Mouse (Mus musculus) forebrain, postnatal 0 days (tissue): ENCODE measurements around the gene Vmn1r63. TPM values are rescaled to one million over a fixed set of nuclear protein-coding genes. Genes with fewer than 3 reads are reported as not detected.
"Not testable (repeated sequence)": the region's sequence is repeated elsewhere in the genome, so short reads cannot be mapped to it uniquely, and the experiment has no call there.

Experiments
- ATAC-seq: fragments of 200-750 bp; cut with Nextera tagmentation; 2 replicates; pipeline ENCODE4 v1.8.0; 2017; ENCODE audit warnings: mild to moderate bottlenecking, moderate library complexity
- DNase-seq: peaks from one replicate; pipeline ENCODE4 v3.0.0-alpha.2; 2015
- H3K27ac ChIP-seq: fragments of 300-500 bp; sonication (generic); 2 replicates; pipeline ENCODE4 v1.5.1; 2014; ENCODE audit warnings: low read depth, mild to moderate bottlenecking, antibody characterized with exemption, low read length, moderate library complexity, mixed read lengths
- H3K27me3 ChIP-seq: fragments of 300-500 bp; sonication (generic); 2 replicates; pipeline ENCODE4 v1.6.1; 2014; ENCODE audit warnings: mild to moderate bottlenecking, low read length, mixed read lengths; ENCODE audit not compliant: insufficient read depth
- H3K36me3 ChIP-seq: fragments of 300-500 bp; sonication (generic); 2 replicates; pipeline ENCODE4 v1.6.1; 2014; ENCODE audit warnings: mild to moderate bottlenecking, moderate library complexity; ENCODE audit not compliant: insufficient read depth
- H3K4me1 ChIP-seq: fragments of 300-500 bp; sonication (generic); 2 replicates; pipeline ENCODE4 v1.6.1; 2014; ENCODE audit warnings: antibody characterized with exemption; ENCODE audit not compliant: insufficient read depth
- H3K4me2 ChIP-seq: fragments of 300-500 bp; sonication (generic); 2 replicates; pipeline ENCODE4 v1.6.1; 2014; ENCODE audit warnings: low read depth, mild to moderate bottlenecking, moderate library complexity
- H3K4me3 ChIP-seq: fragments of 300-500 bp; sonication (generic); 2 replicates; pipeline ENCODE4 v1.5.1; 2014; ENCODE audit warnings: low read depth, low read length, mixed read lengths
- H3K9ac ChIP-seq: fragments of 300-500 bp; sonication (generic); 2 replicates; pipeline ENCODE4 v1.6.1; 2014; ENCODE audit warnings: mild to moderate bottlenecking
- H3K9me3 ChIP-seq: fragments of 300-500 bp; sonication (generic); 2 replicates; pipeline ENCODE4 v1.6.1; 2016; ENCODE audit warnings: low read length
- WGBS: fragments of 180-500 bp; shearing (Covaris S2); extraction: QIAGEN DNeasy Blood & Tissue Kit; methylation state at CpG from one replicate; pipeline ENCODE4 v1.1.7; 2014; 5-methylcytosine and 5-hydroxymethylcytosine counted together
- polyA plus RNA-seq: library from polyadenylated mRNA; unstranded; fragments of >200 nt; fragmentation: Nextera tagmentation; extraction: Ambion mirVana; gene quantifications from 2 replicates; pipeline ENCODE4 v1.2.1, GENCODE M21; 2015
- total RNA-seq: library from RNA; depleted of rRNA; stranded (reverse); fragments of >200 nt; gene quantifications from 2 replicates; pipeline ENCODE4 v1.2.3, GENCODE M21; 2014; rRNA removed

The Vmn1r63 gene
- total RNA-seq (not detected in 2 replicates), polyA plus RNA-seq (not detected in 2 replicates)

DNA sequence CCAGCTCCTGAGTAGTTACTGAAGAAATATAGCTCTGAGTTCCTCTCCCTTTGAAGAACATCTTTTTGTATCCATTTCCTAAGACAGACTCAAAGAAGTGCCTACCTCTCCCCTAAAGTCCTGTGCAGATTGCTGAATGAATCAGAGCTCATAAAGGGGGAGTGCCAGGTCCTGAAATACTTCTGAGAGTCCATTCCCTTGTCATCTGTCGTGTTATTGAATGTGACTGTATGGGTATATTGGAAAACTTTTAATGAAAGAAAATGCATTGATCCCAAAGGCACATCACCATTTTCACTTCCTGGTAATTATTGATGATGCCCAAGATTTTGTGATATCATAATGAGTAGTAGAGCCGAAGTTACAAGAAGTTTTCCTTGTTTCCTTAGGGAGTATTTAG lies at the start of gene Vmn1r63:
TSS of gene Vmn1r63 (minus strand) at position 101 of the 400 bp plus-strand sequence.
- H3K36me3 ChIP-seq, H3K9ac ChIP-seq: not testable (repeated sequence)

More for the DNA sequence above, at the start of gene Vmn1r63:
- not testable (repeated sequence) for H3K4me3 ChIP-seq, ATAC-seq, H3K9me3 ChIP-seq, H3K4me1 ChIP-seq, H3K27me3 ChIP-seq, H3K27ac ChIP-seq, DNase-seq, H3K4me2 ChIP-seq
- whole genome bisulfite sequencing, result no CpG with 5 or more reads among the region's 2 CpGs

Other genes starting within 250 kb of the Vmn1r63 start
- not detected in 2 replicates for gene Vmn1r61, start 192.2 kb downstream of the Vmn1r63 start, total RNA-seq
- gene Vmn1r61, start 192.2 kb downstream of the Vmn1r63 start, polyA plus RNA-seq, result not detected in 2 replicates
- gene Vmn1r62, start 131.8 kb downstream of the Vmn1r63 start, total RNA-seq, result not detected in 2 replicates
- gene Vmn1r62, start 131.8 kb downstream of the Vmn1r63 start, polyA plus RNA-seq, result not detected in 2 replicates
- not detected in 2 replicates for gene Vmn1r64, start 79.1 kb upstream of the Vmn1r63 start, total RNA-seq
- gene Vmn1r64, start 79.1 kb upstream of the Vmn1r63 start, polyA plus RNA-seq, result not detected in 2 replicates
- not detected in 2 replicates for gene Vmn1r65, start 205.6 kb upstream of the Vmn1r63 start, total RNA-seq
- gene Vmn1r65, start 205.6 kb upstream of the Vmn1r63 start, polyA plus RNA-seq, result not detected in 2 replicates
- gene Nlrp4c, start 239.7 kb upstream of the Vmn1r63 start, total RNA-seq, result not detected in 2 replicates
- gene Nlrp4c, start 239.7 kb upstream of the Vmn1r63 start, polyA plus RNA-seq, result not detected in 2 replicates